Mouse (Mus musculus) spleen, postnatal 36 days (tissue): ENCODE data around the gene Grm5.

Experiments used
- DNase-seq, 2 experiments: peaks; one replicate each; pipeline ENCODE4 v3.0.0; 2022; ENCODE audit warnings: low spot score in 2 of 2, mixed read lengths in 1 of 2

Grm5 gene

DNA sequence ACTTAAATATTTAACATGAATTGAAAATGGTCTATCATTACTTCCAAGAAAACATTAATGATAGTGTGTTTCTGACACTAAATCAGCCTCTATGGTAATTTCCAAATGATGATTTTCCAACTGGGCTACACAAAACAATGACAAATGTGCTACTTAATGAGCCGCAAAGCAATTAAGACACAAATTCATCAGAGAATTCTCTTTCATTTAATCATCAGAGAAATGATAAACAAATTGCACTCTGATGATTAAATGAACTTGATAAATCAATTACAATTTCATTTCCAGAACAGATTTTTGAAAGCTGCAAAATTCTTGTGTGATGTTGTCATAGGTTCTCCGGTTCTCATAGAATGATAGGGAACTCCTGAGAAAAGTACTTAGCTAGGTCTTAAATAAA lies 577.6 kb downstream of the Grm5 start:
- DNase-seq, result no peak
